Mouse (Mus musculus) hindbrain, embryonic 15.5 days (tissue): ENCODE measurements at regions not wholly inside any gene's neighbourhood (a gene's known extent, or its start where the extent isn't known, plus 50 kb on each side); places are given as distances from the start of the nearest gene placed in this dataset.

Experiments
- ATAC-seq: fragments of 200-750 bp; cut with Nextera tagmentation; 2 replicates; pipeline ENCODE4 v1.8.0; 2017; ENCODE audit warnings: low read depth, moderate number of reproducible peaks, moderate TSS enrichment; ENCODE audit not compliant: low FRiP score
- H3K27ac ChIP-seq: fragments of 300-500 bp; sonication (generic); replicated peaks from 2 replicates; pipeline ENCODE4 v1.5.1; 2015; ENCODE audit warnings: mild to moderate bottlenecking, inconsistent platforms
- H3K27me3 ChIP-seq: fragments of 300-500 bp; sonication (generic); 2 replicates; pipeline ENCODE4 v1.6.1; 2015; ENCODE audit warnings: control low read depth, inconsistent platforms
- H3K36me3 ChIP-seq: fragments of 300-500 bp; sonication (generic); 2 replicates; pipeline ENCODE4 v1.6.1; 2015; ENCODE audit warnings: control low read depth, inconsistent platforms
- H3K4me1 ChIP-seq: fragments of 300-500 bp; sonication (generic); replicated peaks from 2 replicates; pipeline ENCODE4 v1.6.1; 2015; ENCODE audit warnings: control low read depth, inconsistent platforms
- H3K4me2 ChIP-seq: fragments of 300-500 bp; sonication (generic); 2 replicates; pipeline ENCODE4 v1.6.1; 2015; ENCODE audit warnings: moderate library complexity, mild to moderate bottlenecking, inconsistent platforms
- H3K4me3 ChIP-seq: fragments of 300-500 bp; sonication (generic); 2 replicates; pipeline ENCODE4 v1.5.1; 2015; ENCODE audit warnings: mild to moderate bottlenecking, inconsistent platforms
- H3K9ac ChIP-seq: fragments of 300-500 bp; sonication (generic); 2 replicates; pipeline ENCODE4 v1.6.1; 2015; ENCODE audit warnings: inconsistent platforms
- H3K9me3 ChIP-seq: fragments of 300-500 bp; sonication (generic); 2 replicates; pipeline ENCODE4 v1.6.1; 2016; ENCODE audit warnings: control low read depth, inconsistent platforms
- WGBS: fragments of 180-500 bp; shearing (Covaris S2); methylation state at CpG from one replicate; pipeline ENCODE4 v1.1.7; 2015; 5-methylcytosine and 5-hydroxymethylcytosine counted together

- Histone ChIP-seq H3K27me3 (no peaks in the 10 kb centered on the region), H3K27ac (no peak overlapping the region), H3K4me2 (no peak overlapping the region), H3K9me3 (no peaks in the 10 kb centered on the region), H3K9ac (no peak overlapping the region), H3K4me3 (no peak overlapping the region), H3K4me1 (no peaks in the 10 kb centered on the region), H3K36me3 (no peaks in the 10 kb centered on the region)
- no peak for ATAC-seq
- WGBS: 71% methylated on average over 2 of the region's 2 CpGs
Measured at GRCm38 (mm10) chr16:71197523-71197922, 883.8 kb downstream of the Gbe1 start.

DNA sequence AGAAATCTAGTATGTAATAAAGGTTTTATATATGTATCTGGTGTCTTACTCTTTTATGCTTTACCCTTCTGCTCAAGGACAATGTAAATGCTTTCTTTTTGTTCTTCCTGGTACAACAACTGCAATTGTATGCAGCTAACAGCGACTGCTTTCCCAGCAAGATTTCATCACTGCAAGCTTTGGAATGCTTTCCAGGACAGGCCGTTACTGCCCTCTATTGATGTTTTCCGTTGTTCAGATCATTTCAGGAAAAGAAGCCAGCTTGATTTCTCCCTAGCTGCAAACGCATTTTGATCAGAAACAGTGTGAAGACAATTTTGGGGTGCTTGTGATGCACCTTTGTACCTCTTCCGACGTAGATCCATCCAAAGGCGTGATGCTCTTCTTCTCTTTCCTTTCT is 895.1 kb downstream of the Gbe1 start:
- Histone ChIP-seq H3K4me3 (no peak overlapping the region), H3K4me1 (no peaks in the 10 kb centered on the region), H3K27ac (no peak overlapping the region), H3K4me2 (no peak overlapping the region), H3K27me3 (no peaks in the 10 kb centered on the region), H3K36me3 (no peaks in the 10 kb centered on the region), H3K9ac (no peak overlapping the region), H3K9me3 (no peaks in the 10 kb centered on the region)
- WGBS: 49% methylated on average over 7 of the region's 7 CpGs
- no peak for ATAC-seq

DNA sequence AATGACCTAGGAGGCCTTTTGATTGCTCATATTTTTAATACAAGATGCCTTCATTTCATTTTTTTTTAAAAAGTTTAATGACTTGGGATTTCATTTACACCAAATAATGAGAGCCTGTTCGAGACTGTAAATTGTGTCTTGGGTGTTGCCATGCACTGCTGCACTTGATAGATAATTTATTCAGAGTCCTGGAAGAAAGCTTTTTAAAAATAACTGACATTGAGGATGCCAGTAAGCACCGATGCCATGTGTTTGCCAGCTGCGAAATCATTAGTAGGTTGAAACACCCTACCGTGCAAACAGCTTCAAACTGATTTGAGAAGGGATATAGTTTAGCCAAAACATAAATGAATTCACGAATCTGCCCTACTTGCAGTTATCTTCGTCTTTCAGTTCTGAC is 910.7 kb downstream of the Gbe1 start:
- no peaks in the 10 kb centered on the region for H3K36me3 ChIP-seq
- peak; percentile 42; the same call in 1 of the 2 replicates for ATAC-seq
- WGBS: 30% methylated on average over 6 of the region's 6 CpGs
- no peak overlapping the region for H3K9ac ChIP-seq
- no peak overlapping the region for H3K4me2 ChIP-seq
- no peaks in the 10 kb centered on the region for H3K27me3 ChIP-seq
- no peaks in the 10 kb centered on the region for H3K9me3 ChIP-seq
- H3K4me3 ChIP-seq: no peak overlapping the region
- H3K4me1 ChIP-seq: no peaks in the 10 kb centered on the region
- H3K27ac ChIP-seq: no peak overlapping the region

DNA sequence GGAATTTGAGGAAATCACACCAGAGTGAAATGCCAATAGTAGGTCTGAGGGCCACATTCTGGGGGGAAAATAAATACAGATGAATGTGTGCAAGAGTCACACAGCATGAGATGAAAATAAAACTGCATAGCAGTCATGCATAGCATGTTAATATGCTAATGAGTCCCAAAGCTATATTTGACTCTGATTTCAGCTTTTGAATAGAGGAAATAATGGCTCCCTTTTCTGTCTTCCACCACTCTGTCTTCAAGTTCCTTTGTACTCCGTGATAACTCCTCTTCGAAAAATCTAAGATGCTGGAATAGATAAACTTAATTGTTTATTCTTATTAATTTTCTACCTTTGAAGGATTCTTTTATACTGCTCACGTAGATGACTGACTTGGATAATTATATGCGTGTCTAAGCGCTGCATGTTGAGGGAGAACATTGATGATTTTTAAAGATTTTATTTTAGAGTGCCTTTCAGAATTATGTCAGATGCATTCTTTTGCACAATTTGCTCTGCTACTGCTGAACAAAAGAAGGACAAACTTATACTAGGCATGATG is 916.4 kb downstream of the Gbe1 start:
- no peak for ATAC-seq
- no peak overlapping the region for H3K4me2 ChIP-seq
- H3K9ac ChIP-seq: no peak overlapping the region
- H3K4me1 ChIP-seq: no peaks in the 10 kb centered on the region
- no peaks in the 10 kb centered on the region for H3K9me3 ChIP-seq
- whole genome bisulfite sequencing: 65% methylated on average over 5 of the region's 5 CpGs
- H3K36me3 ChIP-seq: no peaks in the 10 kb centered on the region
- H3K27ac ChIP-seq: no peak overlapping the region
- H3K27me3 ChIP-seq: no peaks in the 10 kb centered on the region
- no peak overlapping the region for H3K4me3 ChIP-seq

DNA sequence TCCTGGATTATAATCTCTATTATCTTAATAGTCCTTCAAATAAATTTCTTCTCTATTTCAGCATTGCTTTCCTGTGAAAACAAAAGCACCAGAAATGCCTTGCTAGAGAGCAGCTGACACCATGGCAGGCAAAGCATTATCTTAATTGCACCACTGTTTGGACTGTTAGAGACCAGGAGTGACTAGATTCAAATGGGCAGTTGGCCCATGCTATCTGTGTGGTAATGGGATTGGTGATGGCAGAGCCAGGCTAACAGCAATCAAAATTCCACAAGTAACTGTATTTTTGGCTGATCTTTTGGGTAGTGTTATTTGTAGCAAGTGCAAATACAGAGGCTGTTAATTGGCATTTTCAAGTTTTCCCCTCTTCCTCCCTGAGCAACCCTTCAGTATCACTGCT is 929.3 kb downstream of the Gbe1 start:
- ATAC-seq: no peak
- H3K4me2 ChIP-seq: no peak overlapping the region
- no peak overlapping the region for H3K27ac ChIP-seq
- H3K4me3 ChIP-seq: no peak overlapping the region
- H3K4me1 ChIP-seq: 0 out of 2 replicates have a peak, but pooled peaks cover 3% of the 10 kb centered on the region
- H3K9me3 ChIP-seq: no peaks in the 10 kb centered on the region
- H3K36me3 ChIP-seq: no peaks in the 10 kb centered on the region
- H3K9ac ChIP-seq: no peak overlapping the region
- no peaks in the 10 kb centered on the region for H3K27me3 ChIP-seq

GRCm38 (mm10) chr16:71243480-71243879 is 929.7 kb downstream of the Gbe1 start:
- no peak overlapping the region for H3K4me2 ChIP-seq
- no peak overlapping the region for H3K4me3 ChIP-seq
- H3K9ac ChIP-seq: no peak overlapping the region
- H3K9me3 ChIP-seq: no peaks in the 10 kb centered on the region
- H3K4me1 ChIP-seq: 0 out of 2 replicates have a peak, but pooled peaks cover 3% of the 10 kb centered on the region
- ATAC-seq: no peak
- H3K36me3 ChIP-seq: no peaks in the 10 kb centered on the region
- 51% methylated on average over 4 of the region's 4 CpGs for WGBS
- no peak overlapping the region for H3K27ac ChIP-seq
- no peaks in the 10 kb centered on the region for H3K27me3 ChIP-seq

- Histone ChIP-seq H3K27me3 (no peaks in the 10 kb centered on the region), H3K4me1 (0 out of 2 replicates have a peak, but pooled peaks cover 3% of the 10 kb centered on the region), H3K4me3 (no peak overlapping the region), H3K36me3 (no peaks in the 10 kb centered on the region), H3K9me3 (no peaks in the 10 kb centered on the region), H3K27ac (no peak overlapping the region), H3K9ac (no peak overlapping the region), H3K4me2 (no peak overlapping the region)
- ATAC-seq: peak; percentile 75; the same call in 1 of the 2 replicates
- 36% methylated on average over 9 of the region's 9 CpGs for WGBS
Measured at GRCm38 (mm10) chr16:71247516-71248139, 933.9 kb downstream of the Gbe1 start.

DNA sequence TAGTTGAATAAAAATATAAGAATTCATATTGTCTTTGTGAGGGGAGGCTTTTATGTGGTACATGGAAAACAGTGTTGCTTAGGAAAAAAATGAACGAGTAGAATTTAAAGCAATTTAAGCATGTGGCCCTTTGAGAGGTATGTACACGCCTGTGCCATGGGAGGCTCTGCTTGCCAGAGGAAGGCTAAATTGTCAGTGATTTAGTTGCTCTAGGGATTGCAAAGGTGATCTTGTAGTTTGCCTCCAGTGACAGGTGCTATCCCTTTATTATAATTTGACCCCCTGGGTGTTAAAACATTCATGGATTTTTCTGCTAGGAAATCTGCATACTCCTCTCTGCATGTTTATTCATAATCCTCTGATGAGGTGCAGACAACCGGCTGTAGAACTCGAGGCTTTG is 942.0 kb downstream of the Gbe1 start:
- ATAC-seq: no peak
- Histone ChIP-seq H3K4me1 (0 out of 2 replicates have a peak, but pooled peaks cover 3% of the 10 kb centered on the region), H3K9ac (no peak overlapping the region), H3K4me3 (no peak overlapping the region), H3K27ac (no peak overlapping the region), H3K9me3 (no peaks in the 10 kb centered on the region), H3K36me3 (no peaks in the 10 kb centered on the region), H3K4me2 (no peak overlapping the region), H3K27me3 (no peaks in the 10 kb centered on the region)
- 38% methylated on average over 4 of the region's 4 CpGs for WGBS

GRCm38 (mm10) chr16:71256175-71256574 is 942.4 kb downstream of the Gbe1 start:
- Histone ChIP-seq H3K9me3 (no peaks in the 10 kb centered on the region), H3K4me3 (no peak overlapping the region), H3K4me1 (0 out of 2 replicates have a peak, but pooled peaks cover 3% of the 10 kb centered on the region), H3K36me3 (no peaks in the 10 kb centered on the region), H3K27ac (no peak overlapping the region), H3K27me3 (no peaks in the 10 kb centered on the region), H3K4me2 (no peak overlapping the region), H3K9ac (no peak overlapping the region)
- no peak for ATAC-seq
- 65% methylated on average over 2 of the region's 2 CpGs for whole genome bisulfite sequencing

GRCm38 (mm10) chr16:71267191-71267590 is 953.4 kb downstream of the Gbe1 start:
- no peaks in the 10 kb centered on the region for H3K36me3 ChIP-seq
- H3K9ac ChIP-seq: no peak overlapping the region
- no peaks in the 10 kb centered on the region for H3K4me1 ChIP-seq
- no peak overlapping the region for H3K4me3 ChIP-seq
- no peaks in the 10 kb centered on the region for H3K9me3 ChIP-seq
- no peak overlapping the region for H3K4me2 ChIP-seq
- H3K27me3 ChIP-seq: no peaks in the 10 kb centered on the region
- no peak for ATAC-seq
- no peak overlapping the region for H3K27ac ChIP-seq
- 11% methylated on average over 5 of the region's 5 CpGs for WGBS
